Comparison of ENCODE assay signal across 18 mouse cellular contexts in the genomic region with DNA sequence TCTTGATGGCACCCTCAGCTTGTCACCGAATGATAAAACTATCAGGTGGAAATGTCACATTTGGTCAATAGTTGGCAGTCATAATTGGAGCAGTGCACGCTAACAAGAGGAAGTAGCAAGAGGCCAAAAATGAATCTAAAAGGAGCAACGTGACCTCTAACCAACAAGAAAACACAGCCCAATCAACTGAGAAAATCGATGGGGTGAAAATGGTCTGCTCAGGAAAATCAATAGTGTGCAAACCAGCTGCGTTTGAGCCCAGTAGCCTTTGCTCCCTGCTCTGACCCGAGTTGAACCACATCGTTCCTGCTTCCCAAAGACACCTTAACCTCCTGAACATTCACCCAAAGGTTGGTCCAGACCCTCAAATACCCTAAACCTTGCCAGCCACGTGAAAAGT.
"Had no signal": no experiment of that assay in that cellular context is flagged by ENCODE, and none has a peak within 500 bp of the region (broad histone marks: within the 10 kb centered on the region; RNA-seq: fewer than 3 reads in every experiment).

No protein-coding gene starts in this region.

- H3K9ac ChIP-seq: lung, embryonic 14.5 days; midbrain, embryonic 12.5 days; neural tube, embryonic 13.5 days; neural tube, embryonic 15.5 days had no signal

- H3K4me3 ChIP-seq: midbrain, embryonic 10.5 days; midbrain, embryonic 12.5 days; myocyte; neural tube, embryonic 13.5 days; neural tube, embryonic 15.5 days had no signal

- H3K36me3 ChIP-seq: midbrain, embryonic 10.5 days; midbrain, embryonic 12.5 days; neural tube, embryonic 13.5 days; neural tube, embryonic 15.5 days had no signal

- H3K9me3 ChIP-seq: midbrain, embryonic 10.5 days; midbrain, embryonic 12.5 days; neural tube, embryonic 13.5 days; neural tube, embryonic 15.5 days had no signal

- H3K4me1 ChIP-seq: midbrain, embryonic 10.5 days; neural tube, embryonic 13.5 days; neural tube, embryonic 15.5 days had no signal

- H3K27ac ChIP-seq: midbrain, embryonic 10.5 days; midbrain, embryonic 12.5 days; neural tube, embryonic 13.5 days; neural tube, embryonic 15.5 days had no signal

- H3K27me3 ChIP-seq: midbrain, embryonic 12.5 days; neural tube, embryonic 13.5 days; neural tube, embryonic 15.5 days had no signal

- ATAC-seq: midbrain, embryonic 16.5 days had no signal

- H3K4me2 ChIP-seq: lung, embryonic 14.5 days; midbrain, embryonic 12.5 days; neural tube, embryonic 13.5 days; neural tube, embryonic 15.5 days had no signal

- DNase-seq: lung, embryonic 14.5 days; lung, postnatal 10 days; lung, postnatal 4 days; midbrain, embryonic 14.5 days; retina, postnatal 1 day; right cerebral cortex, adult 18-20 months; right cerebral cortex, postnatal 25 days; right cerebral cortex, postnatal 4 days; spleen, adult 18-20 months; thymus, adult 18-20 months; thymus, postnatal 14 days; thymus, postnatal 36 days had no signal
